Mouse (Mus musculus): Measurements from ENCODE around the gene B3gnt3. TPM values are rescaled to one million over a fixed set of nuclear protein-coding genes. Genes with fewer than 3 reads are reported as not detected.

B3gnt3 gene
- total RNA-seq, 1 experiment = 1.3 TPM

DNA sequence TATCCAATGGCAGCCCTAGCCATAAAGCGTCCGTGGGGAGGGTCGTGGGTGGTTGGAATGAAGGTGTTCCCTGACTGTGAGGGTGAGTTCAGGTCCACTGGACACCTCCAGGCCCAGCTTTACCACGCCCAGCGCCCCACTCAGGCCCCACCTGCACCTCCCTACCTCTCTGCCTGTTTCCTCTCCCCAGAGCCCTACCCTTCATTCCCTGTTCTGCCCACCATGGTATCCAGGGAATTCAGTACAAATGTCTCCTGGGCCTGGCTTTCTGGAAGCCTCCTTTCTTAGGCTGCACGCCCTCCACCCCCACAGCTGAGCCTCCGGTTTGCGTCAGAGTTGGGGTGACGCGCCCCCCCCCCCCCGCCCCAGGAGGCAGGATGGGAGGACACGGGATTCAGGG lies 31.4 kb downstream of the B3gnt3 start:
- H3K27ac ChIP-seq (ENCODE audit: insufficient read depth, low read depth, low read length, poor library complexity, severe bottlenecking) = peak overlapping the region; percentile 84

DNA sequence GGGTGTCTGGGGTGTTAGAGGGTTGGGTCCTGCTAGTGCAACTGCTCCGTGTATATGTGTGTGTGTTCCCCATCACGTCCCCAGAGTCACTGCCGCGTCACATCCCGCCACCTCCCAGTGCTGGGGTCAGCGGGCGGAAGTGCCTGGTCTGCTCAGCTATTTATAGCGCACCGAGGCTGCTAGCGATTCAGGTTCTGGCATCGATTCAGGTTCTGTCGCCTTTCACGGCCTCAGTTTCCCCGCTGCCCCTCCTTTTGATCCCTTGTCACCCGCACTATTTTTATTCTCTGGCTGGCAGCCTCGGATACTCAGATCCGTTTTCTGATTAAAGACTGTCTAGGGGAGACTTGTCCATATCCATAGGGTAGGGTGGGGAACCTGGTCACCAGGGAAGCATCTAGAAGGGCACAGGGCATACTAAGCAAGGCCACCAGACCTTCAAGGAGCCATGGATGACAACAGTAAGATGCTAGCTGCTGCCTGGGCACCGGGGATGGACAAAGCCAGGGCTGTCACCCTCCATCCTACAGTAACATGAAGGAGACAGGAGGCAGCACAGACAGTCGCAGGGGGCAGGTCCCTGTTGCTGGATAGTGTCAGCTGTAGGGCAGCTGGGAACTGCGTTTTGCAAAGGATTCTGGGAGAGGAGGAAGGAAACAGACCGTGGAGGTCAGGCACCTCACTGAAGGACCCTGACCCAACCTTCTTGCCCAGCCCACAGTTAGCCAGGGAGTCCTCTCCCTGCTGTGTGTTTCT lies 33.2 kb downstream of the B3gnt3 start:
- Histone ChIP-seq H3K9ac (ENCODE audit: insufficient read depth, low read depth, low read length, poor library complexity, severe bottlenecking) (peak overlapping the region; percentile 56; the same call in 1 of the 2 replicates), H3K4me1 (ENCODE audit: control insufficient read depth in 2 of 2, insufficient read depth in 2 of 2, low read length in 2 of 2, poor library complexity in 1 of 2) (peaks cover 0 to 54% of the 10 kb centered on the region in 2 experiments; a peak in 3 of 4 replicates), H3K27ac (ENCODE audit: insufficient read depth, low read depth, low read length, poor library complexity, severe bottlenecking) (no peak overlapping the region), H3K36me3 (ENCODE audit: control insufficient read depth, insufficient read depth, low read length, poor library complexity, severe bottlenecking) (no peaks in the 10 kb centered on the region; the same call in 1 of the 2 replicates), H3K9me3 (ENCODE audit: control insufficient read depth, insufficient read depth, low read depth, low read length) (no peaks in the 10 kb centered on the region), H3K4me3 (ENCODE audit: insufficient read depth in 1 of 2, low read depth in 1 of 2, low read length in 2 of 2, poor library complexity in 1 of 2, severe bottlenecking in 1 of 2) (peak overlapping the region in 1 of 2 experiments; percentile 14; a peak in 1 of 4 replicates)
- in situ Hi-C loops (cut with MboI; ENCODE audit: low sequenced_read_pairs in 2 of 2, unreplicated experiment in 2 of 2) = no loop called here
- DNase-seq (ENCODE audit: low read depth, low spot score) = no peak
- TF ChIP-seq ZC3H11A (IDR thresholded peaks at IDR 0.05; ENCODE audit: borderline replicate concordance, low read depth, low read length) (no peak), MAFK (IDR thresholded peaks at IDR 0.05; ENCODE audit: insufficient read depth, low read depth, low read length) (no peak), HCFC1 (IDR thresholded peaks at IDR 0.05; ENCODE audit: borderline replicate concordance, insufficient read depth, low read length) (no peak), ZNF384 (IDR thresholded peaks at IDR 0.05; ENCODE audit: low read depth, low read length) (no peak), CHD2 (IDR thresholded peaks at IDR 0.05; ENCODE audit: low read depth, low read length) (no peak)

More for the DNA sequence above, 31.4 kb downstream of the B3gnt3 start:
- in situ Hi-C loops (cut with MboI; ENCODE audit: low sequenced_read_pairs in 2 of 2, unreplicated experiment in 2 of 2) = no loop called here
- peak overlapping the region; percentile 78 for H3K9ac ChIP-seq (ENCODE audit: insufficient read depth, low read depth, low read length, poor library complexity, severe bottlenecking)
- H3K9me3 ChIP-seq (ENCODE audit: control insufficient read depth, insufficient read depth, low read depth, low read length) = no peaks in the 10 kb centered on the region
- peak overlapping the region; percentile 84 to 89 for H3K4me3 ChIP-seq (ENCODE audit: insufficient read depth in 1 of 2, low read depth in 1 of 2, low read length in 2 of 2, poor library complexity in 1 of 2, severe bottlenecking in 1 of 2)
- no peaks in the 10 kb centered on the region for H3K36me3 ChIP-seq (ENCODE audit: control insufficient read depth, insufficient read depth, low read length, poor library complexity, severe bottlenecking)
- TF ChIP-seq MAFK (IDR thresholded peaks at IDR 0.05; ENCODE audit: insufficient read depth, low read depth, low read length) = no peak
- TF ChIP-seq ZC3H11A (IDR thresholded peaks at IDR 0.05; ENCODE audit: borderline replicate concordance, low read depth, low read length) = no peak
- TF ChIP-seq CHD2 (IDR thresholded peaks at IDR 0.05; ENCODE audit: low read depth, low read length) = no peak
- TF ChIP-seq ZNF384 (IDR thresholded peaks at IDR 0.05; ENCODE audit: low read depth, low read length) = no peak
- TF ChIP-seq HCFC1 (IDR thresholded peaks at IDR 0.05; ENCODE audit: borderline replicate concordance, insufficient read depth, low read length) = no peak
- peaks cover 2 to 46% of the 10 kb centered on the region in 2 experiments; a peak in 3 of 4 replicates for H3K4me1 ChIP-seq (ENCODE audit: control insufficient read depth in 2 of 2, insufficient read depth in 2 of 2, low read length in 2 of 2, poor library complexity in 1 of 2)
- DNase-seq (ENCODE audit: low read depth, low spot score) = no peak

DNA sequence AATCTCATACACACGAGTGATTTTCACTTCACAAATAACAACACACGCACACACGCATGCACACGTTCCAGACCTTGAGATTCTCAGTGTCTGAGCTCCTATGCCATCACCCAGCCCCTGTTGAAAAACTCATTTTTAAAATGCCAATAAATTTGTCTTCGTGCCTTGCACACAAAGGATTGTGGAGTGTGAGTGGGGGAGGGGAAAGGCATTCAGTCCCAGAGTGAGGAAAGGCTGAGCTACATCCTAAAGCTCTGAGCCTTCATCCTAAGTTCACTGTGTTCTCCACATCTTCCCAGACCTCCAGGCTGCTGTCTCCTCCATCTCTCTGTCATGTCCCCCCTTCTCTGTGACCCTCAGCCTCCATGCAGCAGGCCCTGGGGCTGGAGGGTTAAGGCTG lies 34.3 kb downstream of the B3gnt3 start:
- DNase-seq (ENCODE audit: low read depth, low spot score) = no peak
- H3K27ac ChIP-seq (ENCODE audit: insufficient read depth, low read depth, low read length, poor library complexity, severe bottlenecking) = no peak overlapping the region
- no peak overlapping the region for H3K9ac ChIP-seq (ENCODE audit: insufficient read depth, low read depth, low read length, poor library complexity, severe bottlenecking)
- H3K4me3 ChIP-seq (ENCODE audit: insufficient read depth in 1 of 2, low read depth in 1 of 2, low read length in 2 of 2, poor library complexity in 1 of 2, severe bottlenecking in 1 of 2) = no peak overlapping the region
- in situ Hi-C loops (cut with MboI; ENCODE audit: low sequenced_read_pairs in 2 of 2, unreplicated experiment in 2 of 2) = no loop called here
- H3K36me3 ChIP-seq (ENCODE audit: control insufficient read depth, insufficient read depth, low read length, poor library complexity, severe bottlenecking) = no peaks in the 10 kb centered on the region; the same call in 1 of the 2 replicates
- H3K9me3 ChIP-seq (ENCODE audit: control insufficient read depth, insufficient read depth, low read depth, low read length) = no peaks in the 10 kb centered on the region
- no peak for TF ChIP-seq ZC3H11A (IDR thresholded peaks at IDR 0.05; ENCODE audit: borderline replicate concordance, low read depth, low read length)
- H3K4me1 ChIP-seq (ENCODE audit: control insufficient read depth in 2 of 2, insufficient read depth in 2 of 2, low read length in 2 of 2, poor library complexity in 1 of 2) = peaks cover 0 to 48% of the 10 kb centered on the region in 2 experiments; a peak in 3 of 4 replicates

DNA sequence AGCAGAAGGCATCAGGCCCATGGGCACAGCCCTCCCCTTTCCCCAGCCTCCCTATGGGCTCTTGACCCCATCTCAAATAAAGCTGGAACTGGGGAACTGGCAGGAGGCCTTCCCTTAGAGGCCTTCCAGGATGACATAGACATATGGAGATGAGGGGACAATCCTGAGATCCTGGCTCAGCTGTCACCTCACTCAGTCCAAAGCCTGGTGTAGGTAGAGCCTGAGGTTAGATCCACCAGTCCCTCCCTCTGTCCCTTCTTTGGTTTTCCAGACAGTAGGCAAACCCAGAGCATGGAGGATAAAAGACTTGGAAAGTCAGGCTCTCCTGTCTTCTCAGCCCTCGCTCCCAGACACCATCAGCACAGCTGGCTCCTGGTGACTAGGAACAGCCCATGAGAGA lies 34.7 kb downstream of the B3gnt3 start:
- in situ Hi-C loops (cut with MboI; ENCODE audit: low sequenced_read_pairs in 2 of 2, unreplicated experiment in 2 of 2) = no loop called here
- Histone ChIP-seq H3K9me3 (ENCODE audit: control insufficient read depth, insufficient read depth, low read depth, low read length) (no peaks in the 10 kb centered on the region), H3K9ac (ENCODE audit: insufficient read depth, low read depth, low read length, poor library complexity, severe bottlenecking) (no peak overlapping the region), H3K4me3 (ENCODE audit: insufficient read depth in 1 of 2, low read depth in 1 of 2, low read length in 2 of 2, poor library complexity in 1 of 2, severe bottlenecking in 1 of 2) (no peak overlapping the region), H3K36me3 (ENCODE audit: control insufficient read depth, insufficient read depth, low read length, poor library complexity, severe bottlenecking) (no peaks in the 10 kb centered on the region; the same call in 1 of the 2 replicates), H3K4me1 (ENCODE audit: control insufficient read depth in 2 of 2, insufficient read depth in 2 of 2, low read length in 2 of 2, poor library complexity in 1 of 2) (peaks cover 0 to 46% of the 10 kb centered on the region in 2 experiments; a peak in 3 of 4 replicates), H3K27ac (ENCODE audit: insufficient read depth, low read depth, low read length, poor library complexity, severe bottlenecking) (no peak overlapping the region)
- TF ChIP-seq HCFC1 (IDR thresholded peaks at IDR 0.05; ENCODE audit: borderline replicate concordance, insufficient read depth, low read length) = no peak
- TF ChIP-seq CHD2 (IDR thresholded peaks at IDR 0.05; ENCODE audit: low read depth, low read length) = no peak
- TF ChIP-seq ZNF384 (IDR thresholded peaks at IDR 0.05; ENCODE audit: low read depth, low read length) = no peak
- TF ChIP-seq MAFK (IDR thresholded peaks at IDR 0.05; ENCODE audit: insufficient read depth, low read depth, low read length) = no peak
- no peak for TF ChIP-seq ZC3H11A (IDR thresholded peaks at IDR 0.05; ENCODE audit: borderline replicate concordance, low read depth, low read length)
- no peak for DNase-seq (ENCODE audit: low read depth, low spot score)

All from ES-E14 (cell line).